In the genomic region with DNA sequence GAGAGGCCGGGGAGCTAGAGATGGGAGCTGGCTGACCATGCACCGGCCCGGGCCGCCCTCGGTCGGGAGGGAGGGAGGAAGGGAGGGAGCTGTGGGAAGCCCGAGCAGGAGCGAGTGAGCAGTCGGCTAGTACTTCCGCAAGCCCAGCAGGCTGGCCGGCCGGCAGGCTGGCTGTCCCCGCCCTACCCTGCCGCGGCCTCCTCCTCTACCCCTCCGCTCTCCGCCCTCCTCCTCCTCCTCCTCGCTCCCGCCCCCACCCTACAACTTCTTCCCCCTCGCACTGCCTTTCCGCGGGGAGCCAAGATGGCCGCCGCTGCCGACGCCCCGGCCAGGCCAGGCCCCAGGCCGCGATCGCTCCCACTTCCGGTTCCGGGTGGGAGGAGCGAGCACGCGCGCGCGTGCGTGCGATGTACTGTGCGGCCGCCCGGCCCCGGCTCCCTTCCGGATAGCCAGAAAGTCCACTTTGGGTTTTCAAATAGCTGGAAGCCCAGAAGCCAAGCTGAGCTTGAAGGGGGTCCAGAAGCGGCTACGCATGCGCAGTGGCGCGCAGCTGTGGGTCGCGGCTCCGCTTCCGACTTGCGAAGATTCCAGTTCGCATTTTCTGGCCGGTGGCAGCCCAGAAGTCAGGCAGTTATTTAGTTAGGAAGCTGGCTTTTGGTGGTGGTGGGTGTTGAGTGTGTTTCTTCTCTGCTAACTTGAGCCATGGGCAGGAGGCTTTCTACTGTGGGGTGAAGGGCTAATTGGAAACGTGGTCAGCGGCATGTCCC, we compare ENCODE assay signal across 7 mouse cellular contexts. TPM values are rescaled to one million over a fixed set of nuclear protein-coding genes. Genes with fewer than 3 reads are reported as not detected.
DNase-seq lines count a peak whose midpoint lies in the region; ATAC-seq lines count a peak whose summit lies in the region.

A gene (minus strand): TSS at position 359 of the 767 bp plus-strand sequence.

- WGBS in embryonic facial prominence, embryonic 12.5 days: under 1% methylated on average over 39 of the region's 59 CpGs
- under 1% methylated on average over 40 of the region's 59 CpGs for WGBS in limb, embryonic 11.5 days
- WGBS in midbrain, embryonic 14.5 days: under 1% methylated on average over 50 of the region's 59 CpGs

- ATAC-seq in embryonic facial prominence, embryonic 12.5 days (ENCODE audit: insufficient number of reproducible peaks, insufficient read depth, low FRiP score, low TSS enrichment): peak; percentile 96
- peak; percentile 93 for ATAC-seq in limb, embryonic 11.5 days (ENCODE audit: insufficient number of reproducible peaks, low FRiP score, low TSS enrichment, low read depth)
- peak; percentile 96 for ATAC-seq in midbrain, embryonic 14.5 days (ENCODE audit: low FRiP score, low TSS enrichment)

- no peaks in the 10 kb centered on the region for H3K9me3 ChIP-seq in embryonic facial prominence, embryonic 12.5 days
- H3K9me3 ChIP-seq in limb, embryonic 11.5 days (ENCODE audit: control insufficient read depth, low read length): no peaks in the 10 kb centered on the region
- H3K9me3 ChIP-seq in midbrain, embryonic 14.5 days (ENCODE audit: control insufficient read depth, low read length): no peaks in the 10 kb centered on the region

- DNase-seq in adrenal gland, postnatal 25 days: peak; percentile 100
- DNase-seq in heart, adult 11 months: peak; percentile 100
- DNase-seq in kidney, adult 18-20 months: peak; percentile 99
- DNase-seq in limb, embryonic 11.5 days (ENCODE audit: low spot score): peak; percentile 100
- DNase-seq in midbrain, embryonic 14.5 days: peak; percentile 100
- peak; percentile 99 for DNase-seq in spleen, adult 18-20 months

- H3K9ac ChIP-seq in embryonic facial prominence, embryonic 12.5 days: peak within 1 kb of the TSS; percentile 88
- H3K9ac ChIP-seq in limb, embryonic 11.5 days (ENCODE audit: low read length): peak within 1 kb of the TSS; percentile 85
- H3K9ac ChIP-seq in midbrain, embryonic 14.5 days (replicated peaks; ENCODE audit: low read length): peak within 1 kb of the TSS; percentile 88

- peaks cover 4% of the 10 kb centered on the region; the same call in 1 of the 2 replicates for H3K4me1 ChIP-seq in embryonic facial prominence, embryonic 12.5 days
- H3K4me1 ChIP-seq in limb, embryonic 11.5 days (ENCODE audit: control insufficient read depth, insufficient read depth, low read length): peaks cover 3% of the 10 kb centered on the region; the same call in 1 of the 2 replicates
- peaks cover 23% of the 10 kb centered on the region for H3K4me1 ChIP-seq in midbrain, embryonic 14.5 days (ENCODE audit: control insufficient read depth, insufficient read depth, low read length)

- H3K4me3 ChIP-seq in embryonic facial prominence, embryonic 12.5 days: peak within 1 kb of the TSS; percentile 83
- H3K4me3 ChIP-seq in limb, embryonic 11.5 days (ENCODE audit: low read depth, low read length): peak within 1 kb of the TSS; percentile 62
- peak within 1 kb of the TSS; percentile 79 for H3K4me3 ChIP-seq in midbrain, embryonic 14.5 days (replicated peaks; ENCODE audit: low read depth, low read length)

- peak within 1 kb of the TSS; percentile 56 for H3K4me2 ChIP-seq in embryonic facial prominence, embryonic 12.5 days (replicated peaks)
- peak within 1 kb of the TSS; percentile 52 for H3K4me2 ChIP-seq in limb, embryonic 11.5 days (ENCODE audit: low read depth, severe bottlenecking)
- peak within 1 kb of the TSS; percentile 69 for H3K4me2 ChIP-seq in midbrain, embryonic 14.5 days (ENCODE audit: low read length)

- no peaks in the 10 kb centered on the region for H3K36me3 ChIP-seq in embryonic facial prominence, embryonic 12.5 days
- no peaks in the 10 kb centered on the region for H3K36me3 ChIP-seq in limb, embryonic 11.5 days (ENCODE audit: control insufficient read depth, insufficient read depth, low read length)
- no peaks in the 10 kb centered on the region for H3K36me3 ChIP-seq in midbrain, embryonic 14.5 days (ENCODE audit: control insufficient read depth, insufficient read depth, low read length)

- peak within 1 kb of the TSS; percentile 98 for H3K27ac ChIP-seq in embryonic facial prominence, embryonic 12.5 days
- H3K27ac ChIP-seq in limb, embryonic 11.5 days (replicated peaks; ENCODE audit: low read depth, low read length): peak within 1 kb of the TSS; percentile 93
- H3K27ac ChIP-seq in midbrain, embryonic 14.5 days (replicated peaks; ENCODE audit: low read depth, low read length): peak within 1 kb of the TSS; percentile 95

- no peaks in the 10 kb centered on the region for H3K27me3 ChIP-seq in embryonic facial prominence, embryonic 12.5 days
- H3K27me3 ChIP-seq in limb, embryonic 11.5 days (ENCODE audit: control insufficient read depth, insufficient read depth, low read length): no peaks in the 10 kb centered on the region
- H3K27me3 ChIP-seq in midbrain, embryonic 14.5 days (ENCODE audit: control insufficient read depth, insufficient read depth, low read length): no peaks in the 10 kb centered on the region

RNA-seq across cellular contexts. Expression of the gene that starts here (rescaled TPM):
- total RNA-seq in adrenal gland, postnatal 25 days (2021): 133 and 164 TPM in 2 replicates
- 227 and 243 TPM in 2 replicates for polyA plus RNA-seq in embryonic facial prominence, embryonic 12.5 days (2016; fragmentation: Nextera tagmentation; extraction: Ambion mirVana)
- polyA plus RNA-seq in limb, embryonic 11.5 days (2014; fragmentation: Nextera tagmentation; extraction: Ambion mirVana): 234 and 245 TPM in 2 replicates
- polyA plus RNA-seq in midbrain, embryonic 14.5 days (2014; fragmentation: Nextera tagmentation; extraction: Ambion mirVana): 210 and 274 TPM in 2 replicates

Comparison
In these comparisons a context has a peak if more than half of its experiments do, and no peak if none do; other contexts are left out.
1. Peak in every context shown above with its lines: DNase-seq, ATAC-seq, H3K4me3 ChIP-seq and H3K27ac ChIP-seq.